Mouse (Mus musculus): ENCODE measurements at regions not wholly inside any gene's neighbourhood (a gene's known extent, or its start where the extent isn't known, plus 50 kb on each side); places are given as distances from the start of the nearest gene placed in this dataset.

DNA sequence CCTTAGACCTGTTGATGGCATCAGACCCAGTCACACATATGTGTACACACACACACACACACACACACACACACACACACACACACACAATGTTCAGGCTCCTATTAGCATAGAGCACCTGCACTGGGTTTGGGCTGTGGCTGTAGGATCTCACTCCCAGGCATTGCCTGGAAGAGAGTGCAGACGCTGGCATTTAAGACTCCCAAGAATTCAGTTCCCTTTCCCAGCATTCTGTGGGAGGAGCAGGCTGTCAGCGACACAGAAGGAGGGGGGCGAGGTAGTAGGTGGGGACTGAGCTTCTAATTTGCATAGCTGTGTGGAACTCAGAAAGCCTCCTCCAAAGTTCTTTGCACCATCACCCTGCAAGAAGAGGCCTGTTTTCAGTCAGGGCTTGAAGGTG, 374.2 kb upstream of the Fam49b start:
- DNase-seq: no peak

DNA sequence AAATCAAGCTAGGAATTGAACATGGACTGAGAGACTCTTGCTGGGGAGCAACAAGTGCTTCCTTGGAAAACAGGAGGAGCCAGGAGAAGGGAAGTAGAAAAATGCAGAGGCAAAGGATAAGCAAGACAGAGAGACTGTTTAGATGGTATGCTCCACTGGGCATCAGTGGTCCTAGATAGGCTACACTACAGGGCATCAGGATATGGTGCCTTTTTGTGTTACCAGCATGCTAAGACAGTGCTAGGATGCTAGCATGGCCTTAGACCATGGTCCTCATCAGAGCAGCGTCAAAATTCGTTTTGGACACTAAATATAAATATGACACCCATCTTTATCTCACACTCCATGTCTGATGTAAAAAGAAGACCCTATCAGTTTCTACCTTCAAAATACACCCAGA, 374.6 kb upstream of the Fam49b start:
- no peak for DNase-seq

DNA sequence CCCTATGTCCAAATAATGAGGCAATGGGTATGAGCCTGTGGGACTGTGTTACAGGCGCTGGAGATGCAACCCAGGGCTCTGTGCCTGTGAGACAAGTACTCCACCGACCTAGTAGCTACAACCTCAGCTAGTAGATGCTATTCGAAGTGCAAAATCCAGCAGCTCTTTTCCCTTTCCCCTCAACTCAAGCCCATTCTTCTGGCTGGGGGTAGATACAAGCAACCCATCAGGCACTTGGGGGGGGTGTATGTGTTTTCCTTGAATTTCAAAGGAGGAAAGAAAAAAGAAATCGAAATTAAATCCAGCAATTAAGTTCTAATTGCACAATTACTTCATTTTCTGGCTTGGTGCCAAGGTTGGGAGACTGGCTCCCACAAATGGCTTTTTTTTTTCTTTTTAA, 372.4 kb upstream of the Gm21798 start:
- no peak for DNase-seq

- DNase-seq: no peak
Observed at GRCm38 (mm10) chr15:64446411-64447072, 371.0 kb upstream of the Gm21798 start.

DNA sequence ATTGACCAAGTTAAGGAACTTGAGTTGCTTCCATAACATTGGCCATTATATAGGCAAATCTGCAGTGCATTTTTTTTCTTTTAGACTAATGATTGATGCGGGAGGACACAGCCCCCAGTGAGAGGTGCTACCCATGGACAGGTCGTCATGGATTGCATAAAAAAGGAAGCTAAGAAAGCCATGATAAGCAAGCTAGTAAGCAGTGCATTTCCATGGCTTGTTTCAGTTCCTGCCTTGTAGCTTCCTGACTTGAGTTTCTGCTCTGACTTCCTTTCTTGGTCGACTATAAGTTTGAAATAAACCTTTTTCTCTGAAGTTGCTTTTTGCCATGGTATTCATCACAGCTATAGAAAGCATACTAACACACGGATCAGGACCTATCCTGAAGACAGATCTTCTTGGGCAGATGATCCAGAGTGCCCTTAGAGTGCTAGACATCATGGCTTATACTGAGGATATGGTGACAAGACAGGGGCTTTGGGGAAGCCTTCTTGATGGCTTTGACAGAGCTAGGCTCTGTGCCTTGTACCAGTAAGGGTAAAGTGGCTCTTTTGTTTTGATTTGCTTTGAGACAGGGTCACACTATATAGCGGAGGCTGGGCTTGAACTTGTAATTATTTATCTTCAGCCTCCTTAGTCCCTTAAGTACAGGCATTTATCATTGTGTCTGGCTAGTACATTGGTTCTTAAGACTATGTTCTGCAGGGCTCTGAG, 370.1 kb upstream of the Gm21798 start:
- no peak for DNase-seq

GRCm38 (mm10) chr15:64448581-64449140, 368.8 kb upstream of the Gm21798 start:
- DNase-seq: no peak

DNA sequence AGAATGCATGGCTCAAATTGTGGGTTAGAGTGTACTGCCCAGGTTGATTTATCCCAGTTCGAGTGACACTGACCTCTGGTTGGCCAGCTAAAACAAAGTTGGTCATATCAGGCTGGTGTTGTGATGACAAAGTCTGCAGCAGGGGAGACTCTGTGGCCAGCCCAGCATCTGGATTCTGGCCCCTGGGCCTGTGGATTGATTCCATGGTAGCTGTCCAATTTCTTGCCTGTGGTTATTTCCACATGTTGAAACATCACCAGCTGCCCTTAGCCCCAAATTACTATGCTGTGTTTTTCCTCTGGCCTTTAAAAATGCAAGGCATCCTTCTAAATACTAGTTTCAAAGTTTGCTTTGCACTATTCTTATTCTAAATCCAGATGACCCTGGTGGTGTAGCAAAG, 346.8 kb upstream of the Gm21798 start:
- no peak for DNase-seq

GRCm38 (mm10) chr15:64471597-64471996, 345.9 kb upstream of the Gm21798 start:
- no peak for DNase-seq

DNA sequence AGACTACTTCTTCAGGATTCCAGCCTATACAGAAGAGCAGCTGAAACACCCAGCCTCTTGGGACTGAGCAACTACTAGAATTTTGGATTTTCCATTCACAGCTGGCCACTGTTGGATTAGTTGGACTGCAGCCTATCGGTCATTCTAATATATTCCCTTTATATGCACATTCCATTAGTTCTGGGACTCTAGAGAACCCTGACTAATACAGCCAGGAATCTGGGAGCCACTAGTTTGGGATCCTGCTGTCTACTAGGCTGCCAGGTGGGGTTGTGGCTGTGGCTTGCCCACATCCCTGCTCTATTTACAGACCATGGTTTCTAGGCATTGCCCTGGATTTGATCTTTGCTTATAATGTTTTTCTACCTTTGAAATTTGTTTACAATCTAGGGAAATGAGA, 343.3 kb upstream of the Gm21798 start:
- DNase-seq: no peak

- no peak for DNase-seq
Observed at GRCm38 (mm10) chr15:64477131-64477530, 340.4 kb upstream of the Gm21798 start.

DNA sequence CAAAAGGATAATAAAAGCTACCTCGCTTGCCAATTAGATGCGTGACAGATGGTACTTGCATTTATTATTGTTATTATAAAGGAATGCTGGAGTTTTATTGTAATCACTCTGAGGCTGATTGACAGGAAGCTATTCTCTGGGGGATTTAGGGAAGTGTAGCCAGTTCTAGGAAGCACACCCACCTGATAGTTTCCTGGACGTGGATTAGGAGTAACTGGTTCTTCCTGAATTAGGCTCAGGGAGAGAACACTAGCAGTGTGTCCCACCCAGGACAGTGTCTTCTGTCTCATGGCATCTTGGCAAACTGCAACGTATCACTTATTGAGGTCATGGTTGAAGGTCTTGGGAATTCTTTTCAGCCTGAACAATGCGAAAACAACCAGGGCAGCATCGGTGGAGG, 336.9 kb upstream of the Gm21798 start:
- no peak for DNase-seq

- DNase-seq: no peak
Observed at GRCm38 (mm10) chr15:64481226-64481625, 336.3 kb upstream of the Gm21798 start.

DNA sequence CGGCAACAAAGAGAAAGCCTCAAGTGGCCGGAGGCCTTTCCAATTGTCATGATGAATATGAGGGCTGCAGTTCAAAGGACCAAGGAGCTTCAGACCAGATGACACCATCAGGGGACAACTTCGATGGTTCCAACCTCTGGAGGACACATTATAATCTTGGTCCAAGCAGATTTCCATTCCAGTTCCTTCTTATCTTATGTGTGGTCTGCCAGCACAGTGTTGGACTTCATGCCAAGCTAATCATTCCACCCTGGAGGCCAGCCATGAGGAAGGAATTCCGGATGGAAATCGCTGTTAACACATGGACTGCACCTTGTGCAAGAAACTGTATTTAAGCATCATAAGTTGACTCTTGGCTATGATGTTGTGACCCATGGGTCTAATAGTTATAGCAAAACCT, 334.5 kb upstream of the Gm21798 start:
- no peak for DNase-seq

DNA sequence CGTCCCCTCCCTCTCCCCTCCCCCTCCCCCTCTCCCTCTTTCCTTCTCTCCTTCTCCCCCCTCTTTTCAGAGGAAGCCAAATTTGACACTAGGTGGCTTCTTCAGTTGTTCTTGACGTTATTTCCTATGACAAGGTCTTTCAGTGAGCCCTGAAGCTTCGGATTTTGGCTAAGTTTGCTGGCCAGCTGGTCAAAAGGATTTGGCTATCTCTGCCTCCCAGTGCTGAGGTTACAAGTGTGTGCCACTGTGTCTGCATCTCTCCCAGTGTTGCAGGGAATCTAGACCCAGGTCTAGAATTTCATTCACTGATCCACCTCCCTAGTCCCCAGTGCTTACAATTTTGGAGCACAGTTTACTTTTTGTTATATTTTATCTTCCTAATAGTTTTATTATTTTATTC, 329.7 kb upstream of the Gm21798 start:
- DNase-seq: no peak

- DNase-seq: no peak
Observed at GRCm38 (mm10) chr15:64500783-64501182, 316.7 kb upstream of the Gm21798 start.

DNA sequence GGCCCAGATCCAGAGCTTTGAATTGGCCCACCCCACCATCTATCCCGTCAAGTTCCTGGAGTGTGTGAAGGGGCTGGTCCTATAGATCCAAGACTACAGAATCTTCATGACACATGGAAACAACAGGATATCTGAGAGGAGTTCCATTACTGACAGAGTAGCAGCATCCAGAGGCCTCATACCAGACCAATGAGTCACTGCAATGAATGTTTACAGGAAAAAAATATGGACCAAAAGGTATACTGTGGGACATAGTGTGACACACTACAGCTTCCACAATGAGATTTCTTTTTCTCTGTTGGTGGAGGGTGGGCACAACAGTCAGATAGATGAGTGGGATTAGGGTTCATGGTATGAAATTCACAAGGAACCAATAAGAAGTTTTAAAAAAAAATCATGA, 316.0 kb upstream of the Gm21798 start:
- no peak for DNase-seq

- no peak for DNase-seq
Observed at GRCm38 (mm10) chr15:64504751-64505150, 312.7 kb upstream of the Gm21798 start.

DNA sequence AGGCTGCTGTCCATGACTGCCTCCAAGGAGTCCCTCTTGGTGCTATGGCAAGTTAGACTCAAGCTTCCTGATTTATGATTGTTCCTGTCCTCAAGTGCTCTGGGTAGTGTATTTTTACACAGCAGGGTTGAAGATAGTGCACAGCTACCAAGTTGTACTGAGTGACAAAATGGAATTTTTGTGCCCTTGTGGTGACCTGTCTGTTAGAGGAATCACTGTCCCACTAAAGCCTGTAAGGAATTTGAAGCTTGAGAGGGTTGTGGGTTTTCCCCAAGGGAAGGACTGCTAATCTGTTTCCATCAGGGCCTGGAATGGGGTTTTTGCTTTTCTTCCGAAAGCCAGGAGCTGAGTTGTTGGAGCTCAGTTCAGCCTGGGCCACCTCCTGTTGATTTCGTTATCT, 306.8 kb upstream of the Gm21798 start:
- DNase-seq: no peak

DNA sequence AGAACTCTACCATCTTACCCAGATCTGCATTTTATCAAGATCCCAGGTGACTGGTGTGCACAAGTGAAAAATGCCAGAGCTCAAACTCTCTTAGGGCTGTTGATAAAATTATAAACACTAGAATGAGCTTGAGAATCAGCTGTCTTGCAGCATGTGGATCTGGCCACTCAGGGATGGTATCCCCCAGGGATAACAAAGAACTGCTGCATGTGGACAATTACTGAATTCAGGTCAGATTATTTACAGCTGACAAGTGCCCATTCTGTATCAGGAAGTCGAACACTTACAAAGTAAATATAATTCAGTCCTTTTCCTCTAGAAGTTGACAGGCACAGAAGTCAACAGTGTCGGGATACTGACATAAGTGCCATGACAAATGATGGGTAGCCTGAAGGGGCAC, 306.3 kb upstream of the Gm21798 start:
- no peak for DNase-seq

GRCm38 (mm10) chr15:64512615-64513014, 304.9 kb upstream of the Gm21798 start:
- no peak for DNase-seq

DNA sequence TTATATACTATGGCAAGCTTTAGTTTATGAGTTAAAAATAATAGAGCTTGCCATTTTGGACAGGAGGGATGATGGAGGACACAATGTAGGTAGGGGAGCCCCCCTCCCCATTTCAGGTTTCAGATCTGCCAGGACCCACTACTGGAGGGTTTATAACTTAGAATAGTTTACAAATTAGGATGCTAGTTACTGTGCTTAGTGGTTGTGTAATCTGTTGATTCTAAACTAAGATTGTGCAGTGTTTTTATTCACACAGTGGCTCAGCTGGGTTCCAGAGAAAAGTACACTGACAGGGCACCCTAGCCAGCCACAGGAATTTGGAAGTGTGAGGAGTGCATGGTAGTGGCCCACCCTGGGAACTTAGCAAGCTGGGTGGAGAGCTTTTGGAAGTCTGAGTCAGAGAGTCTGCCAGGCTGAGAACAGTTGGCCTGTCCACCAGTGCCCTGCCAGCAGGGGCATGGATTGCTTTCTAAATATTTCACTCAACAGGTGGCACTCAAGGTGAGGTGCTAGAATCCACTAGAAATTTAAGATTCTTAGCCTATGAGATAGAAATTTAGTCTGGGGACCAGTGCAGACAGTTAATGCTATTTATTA, 303.9 kb upstream of the Gm21798 start:
- DNase-seq: no peak

- no peak for DNase-seq
Observed at GRCm38 (mm10) chr15:64515179-64515578, 302.3 kb upstream of the Gm21798 start.

GRCm38 (mm10) chr15:64519207-64519628, 298.3 kb upstream of the Gm21798 start:
- DNase-seq: no peak

- DNase-seq: no peak
Observed at GRCm38 (mm10) chr15:64520568-64520967, 296.9 kb upstream of the Gm21798 start.

All from cerebellum, adult 18-20 months (tissue).